Mouse (Mus musculus) liver, embryonic 13.5 days (tissue): ENCODE data around the gene Lamc3. TPM values are rescaled to one million over a fixed set of nuclear protein-coding genes. Genes with fewer than 3 reads are reported as not detected.
A peak's percentile ranks its signal among the peaks of the same experiment; 100 is the strongest.

ENCODE experiments used
- ATAC-seq: fragments of 200-750 bp; cut with Nextera tagmentation; 2 replicates; pipeline ENCODE4 v1.8.0; 2017; ENCODE audit warnings: low read depth, mild to moderate bottlenecking, moderate number of reproducible peaks, moderate library complexity
- DNase-seq: peaks from one replicate; pipeline ENCODE4 v3.0.0; 2022
- H3K27ac ChIP-seq: fragments of 300-500 bp; sonication (generic); 2 replicates; pipeline ENCODE4 v1.5.1; 2015; ENCODE audit warnings: moderate library complexity, mild to moderate bottlenecking, inconsistent platforms
- H3K27me3 ChIP-seq: fragments of 300-500 bp; sonication (generic); 2 replicates; pipeline ENCODE4 v1.6.1; 2015; ENCODE audit warnings: mild to moderate bottlenecking, inconsistent platforms
- H3K36me3 ChIP-seq: fragments of 300-500 bp; sonication (generic); 2 replicates; pipeline ENCODE4 v1.6.1; 2015; ENCODE audit warnings: mild to moderate bottlenecking, inconsistent platforms
- H3K4me1 ChIP-seq: fragments of 300-500 bp; sonication (generic); replicated peaks from 2 replicates; pipeline ENCODE4 v1.6.1; 2015; ENCODE audit warnings: inconsistent platforms
- H3K4me2 ChIP-seq: fragments of 300-500 bp; sonication (generic); 2 replicates; pipeline ENCODE4 v1.6.1; 2015; ENCODE audit warnings: inconsistent platforms, mild to moderate bottlenecking, moderate library complexity
- H3K4me3 ChIP-seq: fragments of 300-500 bp; sonication (generic); replicated peaks from 2 replicates; pipeline ENCODE4 v1.5.1; 2015; ENCODE audit warnings: mild to moderate bottlenecking, inconsistent platforms
- H3K9ac ChIP-seq: fragments of 300-500 bp; sonication (generic); 2 replicates; pipeline ENCODE4 v1.6.1; 2015; ENCODE audit warnings: mild to moderate bottlenecking, inconsistent platforms
- H3K9me3 ChIP-seq: fragments of 300-500 bp; sonication (generic); replicated peaks from 2 replicates; pipeline ENCODE4 v1.6.1; 2016; ENCODE audit warnings: inconsistent platforms
- WGBS: fragments of 180-500 bp; shearing (Covaris S2); methylation state at CpG from one replicate; pipeline ENCODE4 v1.1.7; 2015; ENCODE audit not compliant: insufficient replicate concordance; 5-methylcytosine and 5-hydroxymethylcytosine counted together
- polyA plus RNA-seq: library from polyadenylated mRNA; unstranded; fragments of >200 nt; fragmentation: Nextera tagmentation; extraction: Ambion mirVana; gene quantifications from 2 replicates; pipeline ENCODE4 v1.2.1, GENCODE M21; 2015

Gene Lamc3
- polyA plus RNA-seq, 1 experiment from 2014 or later: 0.02 TPM

GRCm38 (mm10) chr2:31878610-31879009 is 8.5 kb upstream of the Lamc3 start:
- no peak overlapping the region for H3K4me2 ChIP-seq
- ATAC-seq (no peak), DNase-seq (no peak)
- no peak overlapping the region for H3K4me3 ChIP-seq
- WGBS: 76% methylated on average over 17 of the region's 17 CpGs
- peaks cover 70% of the 10 kb centered on the region for H3K27me3 ChIP-seq
- no peak overlapping the region for H3K9ac ChIP-seq
- no peaks in the 10 kb centered on the region for H3K36me3 ChIP-seq
- no peaks in the 10 kb centered on the region for H3K9me3 ChIP-seq
- peaks cover 3% of the 10 kb centered on the region; the same call in 1 of the 2 replicates for H3K4me1 ChIP-seq
- no peak overlapping the region for H3K27ac ChIP-seq

- Histone ChIP-seq H3K36me3 (no peaks in the 10 kb centered on the region), H3K27ac (no peak overlapping the region), H3K4me1 (peaks cover 3% of the 10 kb centered on the region; the same call in 1 of the 2 replicates), H3K9me3 (no peaks in the 10 kb centered on the region), H3K27me3 (peaks cover 81% of the 10 kb centered on the region), H3K4me3 (no peak overlapping the region), H3K4me2 (no peak overlapping the region), H3K9ac (no peak overlapping the region)
- no peak for ATAC-seq
- WGBS: 4% methylated on average over 14 of the region's 14 CpGs
- DNase-seq: no peak
These were observed 6.2 kb upstream of the Lamc3 start for GRCm38 (mm10) chr2:31880868-31881267.

- Histone ChIP-seq H3K4me1 (peaks cover 3% of the 10 kb centered on the region; the same call in 1 of the 2 replicates), H3K4me3 (no peak overlapping the region), H3K9me3 (no peaks in the 10 kb centered on the region), H3K36me3 (no peaks in the 10 kb centered on the region), H3K9ac (no peak overlapping the region), H3K4me2 (no peak overlapping the region), H3K27me3 (peaks cover 87% of the 10 kb centered on the region), H3K27ac (no peak overlapping the region)
- DNase-seq (no peak), ATAC-seq (no peak)
- WGBS: 27% methylated on average over 4 of the region's 4 CpGs
These were observed 4.0 kb upstream of the Lamc3 start for GRCm38 (mm10) chr2:31883061-31883460.

GRCm38 (mm10) chr2:31884806-31885205 is 2.3 kb upstream of the Lamc3 start:
- Histone ChIP-seq H3K9ac (no peak overlapping the region), H3K36me3 (no peaks in the 10 kb centered on the region), H3K4me1 (peaks cover 3% of the 10 kb centered on the region; the same call in 1 of the 2 replicates), H3K27ac (no peak overlapping the region), H3K27me3 (peaks cover 93% of the 10 kb centered on the region), H3K9me3 (no peaks in the 10 kb centered on the region), H3K4me2 (no peak overlapping the region), H3K4me3 (no peak overlapping the region)
- 12% methylated on average over 6 of the region's 6 CpGs for WGBS
- no peak for ATAC-seq
- no peak for DNase-seq

- Histone ChIP-seq H3K36me3 (no peaks in the 10 kb centered on the region), H3K4me2 (no peak overlapping the region), H3K27me3 (peaks cover 58% of the 10 kb centered on the region), H3K4me3 (no peak overlapping the region), H3K9me3 (no peaks in the 10 kb centered on the region), H3K27ac (no peak overlapping the region), H3K9ac (no peak overlapping the region), H3K4me1 (no peaks in the 10 kb centered on the region)
- ATAC-seq (no peak), DNase-seq (no peak)
- 31% methylated on average over 1 of the region's 1 CpGs for WGBS
These were observed 1.8 kb downstream of the Lamc3 start for GRCm38 (mm10) chr2:31888871-31889270.

GRCm38 (mm10) chr2:31891219-31891618 is 4.1 kb downstream of the Lamc3 start:
- WGBS: 59% methylated on average over 2 of the region's 2 CpGs
- Histone ChIP-seq H3K9me3 (no peaks in the 10 kb centered on the region), H3K27ac (no peak overlapping the region), H3K27me3 (peaks cover 34% of the 10 kb centered on the region), H3K9ac (no peak overlapping the region), H3K36me3 (no peaks in the 10 kb centered on the region), H3K4me1 (no peaks in the 10 kb centered on the region), H3K4me3 (no peak overlapping the region), H3K4me2 (no peak overlapping the region)
- ATAC-seq (no peak), DNase-seq (no peak)

- H3K27me3 ChIP-seq: peaks cover 14% of the 10 kb centered on the region
- H3K9me3 ChIP-seq: no peaks in the 10 kb centered on the region
- DNase-seq: no peak
- H3K4me2 ChIP-seq: no peak overlapping the region
- no peak overlapping the region for H3K9ac ChIP-seq
- H3K4me3 ChIP-seq: no peak overlapping the region
- no peak for ATAC-seq
- WGBS: 68% methylated on average over 10 of the region's 10 CpGs
- H3K27ac ChIP-seq: no peak overlapping the region
- no peaks in the 10 kb centered on the region for H3K36me3 ChIP-seq
- H3K4me1 ChIP-seq: no peaks in the 10 kb centered on the region
These were observed 6.1 kb downstream of the Lamc3 start for GRCm38 (mm10) chr2:31893110-31893669.

- no peaks in the 10 kb centered on the region for H3K9me3 ChIP-seq
- no peak overlapping the region for H3K4me3 ChIP-seq
- H3K9ac ChIP-seq: no peak overlapping the region
- H3K36me3 ChIP-seq: no peaks in the 10 kb centered on the region
- peaks cover 3% of the 10 kb centered on the region; the same call in 1 of the 2 replicates for H3K27me3 ChIP-seq
- no peaks in the 10 kb centered on the region for H3K4me1 ChIP-seq
- no peak overlapping the region for H3K4me2 ChIP-seq
- DNase-seq (no peak), ATAC-seq (no peak)
- WGBS: 67% methylated on average over 13 of the region's 13 CpGs
- H3K27ac ChIP-seq: no peak overlapping the region
These were observed 7.3 kb downstream of the Lamc3 start for GRCm38 (mm10) chr2:31894221-31894870.

- Histone ChIP-seq H3K4me2 (no peak overlapping the region), H3K27me3 (no peaks in the 10 kb centered on the region), H3K36me3 (no peaks in the 10 kb centered on the region), H3K4me3 (no peak overlapping the region), H3K4me1 (peaks cover 7% of the 10 kb centered on the region; the same call in 1 of the 2 replicates), H3K9ac (no peak overlapping the region), H3K9me3 (no peaks in the 10 kb centered on the region), H3K27ac (no peak overlapping the region)
- WGBS: 68% methylated on average over 4 of the region's 4 CpGs
- no peak for ATAC-seq
- DNase-seq: no peak
These were observed 13.8 kb downstream of the Lamc3 start for GRCm38 (mm10) chr2:31900932-31901331.

- DNase-seq (peak; percentile 23), ATAC-seq (peak; percentile 66)
- Histone ChIP-seq H3K27ac (no peak overlapping the region), H3K4me3 (no peak overlapping the region), H3K4me1 (peaks cover 11% of the 10 kb centered on the region; the same call in 1 of the 2 replicates), H3K36me3 (no peaks in the 10 kb centered on the region), H3K9me3 (no peaks in the 10 kb centered on the region), H3K9ac (no peak overlapping the region), H3K27me3 (no peaks in the 10 kb centered on the region), H3K4me2 (no peak overlapping the region)
- 43% methylated on average over 4 of the region's 4 CpGs for WGBS
These were observed 14.7 kb downstream of the Lamc3 start for GRCm38 (mm10) chr2:31901659-31902362.

GRCm38 (mm10) chr2:31904089-31904488 is 17.0 kb downstream of the Lamc3 start:
- peaks cover 11% of the 10 kb centered on the region; the same call in 1 of the 2 replicates for H3K4me1 ChIP-seq
- H3K27ac ChIP-seq: no peak overlapping the region

More at GRCm38 (mm10) chr2:31904089-31904488, 17.0 kb downstream of the Lamc3 start:
- H3K9me3 ChIP-seq: no peaks in the 10 kb centered on the region
- H3K4me2 ChIP-seq: no peak overlapping the region
- no peak for ATAC-seq
- no peak for DNase-seq
- H3K9ac ChIP-seq: no peak overlapping the region
- no peaks in the 10 kb centered on the region for H3K36me3 ChIP-seq
- H3K4me3 ChIP-seq: no peak overlapping the region
- WGBS: 39% methylated on average over 6 of the region's 6 CpGs
- no peaks in the 10 kb centered on the region for H3K27me3 ChIP-seq
